Comparison of ENCODE assay signal across 26 mouse cellular contexts in the genomic region with DNA sequence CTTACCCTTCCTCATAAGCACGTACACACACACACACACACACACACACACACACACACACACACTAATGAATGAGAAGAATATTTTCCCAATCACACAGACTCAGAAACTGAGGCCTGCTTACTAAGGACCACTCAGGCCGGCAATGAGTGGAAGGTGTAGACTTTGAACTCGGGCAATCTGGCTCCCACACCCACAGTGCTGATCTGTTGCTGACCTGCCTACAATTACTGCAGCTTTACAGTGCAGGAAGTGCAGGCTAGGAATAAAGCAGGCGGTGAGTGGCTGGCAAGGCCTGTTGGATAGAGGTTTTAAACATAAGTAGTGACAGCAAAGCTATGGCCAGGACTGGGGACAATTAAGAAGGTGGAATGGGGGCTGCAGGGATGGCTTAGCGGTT. TPM values are rescaled to one million over a fixed set of nuclear protein-coding genes. Genes with fewer than 3 reads are reported as not detected.
"Had no signal": no experiment of that assay in that cellular context is flagged by ENCODE, and none has a peak within 500 bp of the region (broad histone marks: within the 10 kb centered on the region; RNA-seq: fewer than 3 reads in every experiment).

No protein-coding gene starts in this region.

- H3K36me3 ChIP-seq: limb, embryonic 12.5 days; limb, embryonic 15.5 days; midbrain, embryonic 10.5 days; midbrain, embryonic 13.5 days; neural tube, embryonic 13.5 days had no signal

- DNase-seq: kidney, adult 9 months; kidney, postnatal 36 days; left cerebral cortex, postnatal 4 days; liver, postnatal 0 days; lung, embryonic 14.5 days; retina, postnatal 1 day; right cerebral cortex, postnatal 25 days; thymus, adult 2 months; thymus, postnatal 14 days; thymus, postnatal 4 days had no signal

- H3K27ac ChIP-seq: kidney, postnatal 0 days; limb, embryonic 12.5 days; limb, embryonic 15.5 days; liver, embryonic 14.5 days; midbrain, embryonic 10.5 days; midbrain, embryonic 13.5 days; neural tube, embryonic 13.5 days had no signal

- ATAC-seq: liver, postnatal 0 days; lung, postnatal 0 days; midbrain, embryonic 13.5 days; midbrain, embryonic 16.5 days had no signal

- H3K4me2 ChIP-seq: limb, embryonic 12.5 days; limb, embryonic 15.5 days; liver, embryonic 11.5 days; lung, embryonic 14.5 days; midbrain, embryonic 13.5 days; neural tube, embryonic 13.5 days had no signal

- H3K9ac ChIP-seq: limb, embryonic 12.5 days; limb, embryonic 15.5 days; liver, embryonic 14.5 days; liver, postnatal 0 days; lung, embryonic 14.5 days; midbrain, embryonic 13.5 days; neural tube, embryonic 13.5 days had no signal

- H3K4me3 ChIP-seq: limb, embryonic 12.5 days; limb, embryonic 15.5 days; midbrain, embryonic 10.5 days; midbrain, embryonic 13.5 days; myocyte; neural tube, embryonic 13.5 days had no signal

- H3K27me3 ChIP-seq: limb, embryonic 12.5 days; limb, embryonic 15.5 days; neural tube, embryonic 13.5 days had no signal

- H3K4me1 ChIP-seq: limb, embryonic 12.5 days; neural tube, embryonic 13.5 days had no signal

- H3K9me3 ChIP-seq: limb, embryonic 12.5 days; limb, embryonic 15.5 days; midbrain, embryonic 10.5 days; midbrain, embryonic 13.5 days; neural tube, embryonic 13.5 days had no signal

RNA-seq across cellular contexts. Expression of a gene that starts 2.5 kb away (rescaled TPM):
- total RNA-seq: layer of hippocampus, adult 18-20 months; layer of hippocampus, postnatal 14 days; left cerebral cortex, postnatal 14 days; left cerebral cortex, postnatal 4 days had no signal
- polyA plus RNA-seq: kidney, postnatal 0 days; limb, embryonic 12.5 days; limb, embryonic 15.5 days; liver, embryonic 11.5 days; lung, embryonic 14.5 days; lung, postnatal 0 days; midbrain, embryonic 10.5 days; midbrain, embryonic 13.5 days; midbrain, embryonic 16.5 days; myocyte; neural tube, embryonic 13.5 days; stomach, embryonic 16.5 days had no signal

RNA-seq across cellular contexts. Expression of a gene that starts 18.5 kb away (rescaled TPM):
- total RNA-seq: layer of hippocampus, adult 18-20 months had no signal

RNA-seq across cellular contexts. Expression of a gene that starts 25.8 kb away (rescaled TPM):
- total RNA-seq: layer of hippocampus, adult 18-20 months; layer of hippocampus, postnatal 14 days; neutrophil, adult 5-6 weeks had no signal

RNA-seq across cellular contexts. Expression of a gene that starts 26.6 kb away (rescaled TPM):
- total RNA-seq: layer of hippocampus, adult 18-20 months; layer of hippocampus, postnatal 14 days; left cerebral cortex, postnatal 4 days had no signal
